9 mouse cellular contexts compared by ENCODE assay signal in the genomic region with DNA sequence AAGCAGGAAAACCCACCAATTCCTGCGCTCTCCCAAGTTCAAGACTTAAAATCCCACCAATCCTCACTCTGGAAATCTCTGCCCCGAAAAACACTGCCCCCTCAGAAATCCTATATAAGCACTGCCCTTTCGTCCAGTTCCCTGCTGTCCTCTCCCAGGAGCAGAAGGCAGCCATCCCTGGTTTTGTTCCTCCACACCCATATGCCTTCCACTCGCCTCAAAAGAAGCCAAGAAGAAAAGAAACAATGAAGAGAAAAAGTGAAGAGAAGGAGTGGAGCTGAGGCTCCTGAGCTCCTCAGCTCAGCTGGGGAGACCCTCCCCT. TPM values are rescaled to one million over a fixed set of nuclear protein-coding genes. Genes with fewer than 3 reads are reported as not detected.
DNase-seq lines count a peak whose midpoint lies in the region; ATAC-seq and TF ChIP-seq lines count a peak whose summit lies in the region.
"Had no signal": no experiment of that assay in that cellular context is flagged by ENCODE, and none has a peak within 500 bp of the region (broad histone marks: within the 10 kb centered on the region; RNA-seq: fewer than 3 reads in every experiment).

No protein-coding gene starts in this region.

- no peak overlapping the region for H3K27ac ChIP-seq in lung, embryonic 14.5 days (ENCODE audit: low read depth)
- H3K27ac ChIP-seq in embryonic facial prominence, embryonic 14.5 days (replicated peaks; ENCODE audit: low read depth, low read length), result no peak overlapping the region
- H3K27ac ChIP-seq in intestine, embryonic 16.5 days (ENCODE audit: low read length), result no peak overlapping the region
- peak overlapping the region; percentile 99 for H3K27ac ChIP-seq in neural tube, embryonic 14.5 days (ENCODE audit: low read depth, low read length)

- H3K4me1 ChIP-seq in lung, embryonic 14.5 days (ENCODE audit: insufficient read depth), result no peaks in the 10 kb centered on the region
- H3K4me1 ChIP-seq in embryonic facial prominence, embryonic 14.5 days (ENCODE audit: control insufficient read depth, insufficient read depth, low read length), result no peaks in the 10 kb centered on the region
- H3K4me1 ChIP-seq in intestine, embryonic 16.5 days (ENCODE audit: control insufficient read depth, insufficient read depth, low read length), result no peaks in the 10 kb centered on the region
- no peaks in the 10 kb centered on the region for H3K4me1 ChIP-seq in neural tube, embryonic 14.5 days (ENCODE audit: control insufficient read depth, insufficient read depth, low read length)

- H3K9me3 ChIP-seq in lung, embryonic 14.5 days (ENCODE audit: low read depth, low read length), result no peaks in the 10 kb centered on the region
- no peaks in the 10 kb centered on the region for H3K9me3 ChIP-seq in embryonic facial prominence, embryonic 14.5 days (ENCODE audit: control insufficient read depth, low read length)
- H3K9me3 ChIP-seq in intestine, embryonic 16.5 days (ENCODE audit: control insufficient read depth, low read length), result no peaks in the 10 kb centered on the region
- H3K9me3 ChIP-seq in neural tube, embryonic 14.5 days (ENCODE audit: control insufficient read depth, low read length), result no peaks in the 10 kb centered on the region

- H3K4me2 ChIP-seq in lung, embryonic 14.5 days, result peak overlapping the region; percentile 76
- H3K4me2 ChIP-seq in embryonic facial prominence, embryonic 14.5 days (ENCODE audit: low read depth, low read length), result peak overlapping the region; percentile 69; the same call in 1 of the 2 replicates
- H3K4me2 ChIP-seq in intestine, embryonic 16.5 days (ENCODE audit: low read depth, low read length), result peak overlapping the region; percentile 84
- H3K4me2 ChIP-seq in neural tube, embryonic 14.5 days (ENCODE audit: low read depth, low read length), result peak overlapping the region; percentile 56; the same call in 1 of the 2 replicates

- 55% methylated on average over 4 of the region's 4 CpGs for WGBS in lung, embryonic 14.5 days
- 48% methylated on average over 4 of the region's 4 CpGs for WGBS in embryonic facial prominence, embryonic 14.5 days
- 57% methylated on average over 4 of the region's 4 CpGs for WGBS in intestine, embryonic 16.5 days
- WGBS in neural tube, embryonic 14.5 days, result 43% methylated on average over 4 of the region's 4 CpGs

- no peaks in the 10 kb centered on the region for H3K36me3 ChIP-seq in lung, embryonic 14.5 days (ENCODE audit: insufficient read depth)
- no peaks in the 10 kb centered on the region for H3K36me3 ChIP-seq in embryonic facial prominence, embryonic 14.5 days (ENCODE audit: control insufficient read depth, insufficient read depth, low read length)
- no peaks in the 10 kb centered on the region for H3K36me3 ChIP-seq in intestine, embryonic 16.5 days (ENCODE audit: control insufficient read depth, insufficient read depth, low read length)
- no peaks in the 10 kb centered on the region for H3K36me3 ChIP-seq in neural tube, embryonic 14.5 days (ENCODE audit: control insufficient read depth, insufficient read depth, low read length)

- no peak for TF ChIP-seq CTCF in lung, embryonic 14.5 days (IDR thresholded peaks at IDR 0.05; ENCODE audit: low read depth)

- H3K4me3 ChIP-seq in lung, embryonic 14.5 days (ENCODE audit: low read depth, low read length), result peak overlapping the region; percentile 50; the same call in 1 of the 2 replicates
- H3K4me3 ChIP-seq in embryonic facial prominence, embryonic 14.5 days (ENCODE audit: low read depth, low read length), result peak overlapping the region; percentile 60
- H3K4me3 ChIP-seq in intestine, embryonic 16.5 days (ENCODE audit: low read length), result no peak overlapping the region
- H3K4me3 ChIP-seq in neural tube, embryonic 14.5 days (ENCODE audit: low read depth, low read length), result peak overlapping the region; percentile 60

- H3K27me3 ChIP-seq in lung, embryonic 14.5 days (ENCODE audit: insufficient read depth, low read length), result no peaks in the 10 kb centered on the region
- H3K27me3 ChIP-seq in embryonic facial prominence, embryonic 14.5 days (replicated peaks; ENCODE audit: control insufficient read depth, insufficient read depth, low read length), result no peaks in the 10 kb centered on the region
- H3K27me3 ChIP-seq in intestine, embryonic 16.5 days (replicated peaks; ENCODE audit: control insufficient read depth, insufficient read depth, low read length), result no peaks in the 10 kb centered on the region
- no peaks in the 10 kb centered on the region for H3K27me3 ChIP-seq in neural tube, embryonic 14.5 days (ENCODE audit: control insufficient read depth, insufficient read depth, low read length)

- intact Hi-C loops in gastrocnemius, postnatal 14 days (cut with DNase I; ENCODE audit: low total_unique reads), result no loop called here
- intact Hi-C loops in left cerebral cortex, postnatal 36 days (cut with DNase I), result no loop called here

- no peak for ATAC-seq in lung, embryonic 14.5 days (ENCODE audit: insufficient read depth)
- no peak for ATAC-seq in embryonic facial prominence, embryonic 14.5 days (ENCODE audit: low read depth)
- no peak for ATAC-seq in intestine, embryonic 16.5 days
- no peak for ATAC-seq in neural tube, embryonic 14.5 days (ENCODE audit: low read depth)

- no peak for DNase-seq in lung, embryonic 14.5 days
- no peak for DNase-seq in lung, postnatal 4 days
- no peak for DNase-seq in embryonic facial prominence, embryonic 14.5 days (ENCODE audit: low spot score)
- no peak for DNase-seq in gastrocnemius, postnatal 14 days
- no peak for DNase-seq in left cerebral cortex, postnatal 36 days (ENCODE audit: low spot score in 2 of 2)
- DNase-seq in embryo, embryonic 11 days, result no peak

- peak overlapping the region; percentile 57; the same call in 1 of the 2 replicates for H3K9ac ChIP-seq in lung, embryonic 14.5 days
- no peak overlapping the region for H3K9ac ChIP-seq in embryonic facial prominence, embryonic 14.5 days (ENCODE audit: low read depth, low read length)
- H3K9ac ChIP-seq in intestine, embryonic 16.5 days (ENCODE audit: low read depth, low read length), result no peak overlapping the region
- peak overlapping the region; percentile 82; the same call in 1 of the 2 replicates for H3K9ac ChIP-seq in neural tube, embryonic 14.5 days (replicated peaks; ENCODE audit: low read depth, low read length)

RNA-seq across cellular contexts. Expression of gene BC051142, which starts 0.7 kb away (rescaled TPM):
- 0.54 TPM in 1 of 2 replicates, not detected in the other for polyA plus RNA-seq in lung, embryonic 14.5 days (2014; fragmentation: Nextera tagmentation; extraction: Ambion mirVana)
- 0.38 and 0.71 TPM in 2 replicates for polyA plus RNA-seq in embryonic facial prominence, embryonic 14.5 days (2014; fragmentation: Nextera tagmentation; extraction: Ambion mirVana)
- polyA plus RNA-seq in intestine, embryonic 16.5 days (2015; fragmentation: Nextera tagmentation; extraction: Ambion mirVana), result 0.81 and 1.2 TPM in 2 replicates
- 4.2 and 6.0 TPM in 2 replicates for polyA plus RNA-seq in neural tube, embryonic 14.5 days (2014; fragmentation: Nextera tagmentation; extraction: Ambion mirVana)
- total RNA-seq in gastrocnemius, postnatal 14 days (2021), result under 1 TPM in 1 of 2 experiments, not detected in 1; 0.21 TPM
- total RNA-seq in left cerebral cortex, postnatal 36 days (2021), result 1 to 10 TPM; 4.1 TPM

RNA-seq across cellular contexts. Expression of gene Btnl1, which starts 22.4 kb away (rescaled TPM):
- not detected in 2 replicates for polyA plus RNA-seq in lung, embryonic 14.5 days (2014; fragmentation: Nextera tagmentation; extraction: Ambion mirVana)
- polyA plus RNA-seq in embryonic facial prominence, embryonic 14.5 days (2014; fragmentation: Nextera tagmentation; extraction: Ambion mirVana), result not detected in 2 replicates
- 30.2 and 43.2 TPM in 2 replicates for polyA plus RNA-seq in intestine, embryonic 16.5 days (2015; fragmentation: Nextera tagmentation; extraction: Ambion mirVana)
- not detected in 2 replicates for polyA plus RNA-seq in neural tube, embryonic 14.5 days (2014; fragmentation: Nextera tagmentation; extraction: Ambion mirVana)
- total RNA-seq in gastrocnemius, postnatal 14 days (2021), result not detected
- total RNA-seq in left cerebral cortex, postnatal 36 days (2021), result not detected
- total RNA-seq: left cerebral cortex, postnatal 14 days had no signal

RNA-seq across cellular contexts. Expression of gene Btnl2, which starts 44.7 kb away (rescaled TPM):
- polyA plus RNA-seq in lung, embryonic 14.5 days (2014; fragmentation: Nextera tagmentation; extraction: Ambion mirVana), result 0.07 and 0.20 TPM in 2 replicates
- polyA plus RNA-seq in embryonic facial prominence, embryonic 14.5 days (2014; fragmentation: Nextera tagmentation; extraction: Ambion mirVana), result not detected in 2 replicates
- 10.6 and 16.0 TPM in 2 replicates for polyA plus RNA-seq in intestine, embryonic 16.5 days (2015; fragmentation: Nextera tagmentation; extraction: Ambion mirVana)
- polyA plus RNA-seq in neural tube, embryonic 14.5 days (2014; fragmentation: Nextera tagmentation; extraction: Ambion mirVana), result not detected in 2 replicates
- under 1 TPM; 0.39 to 0.42 TPM for total RNA-seq in gastrocnemius, postnatal 14 days (2021)
- under 1 TPM; 0.50 to 0.74 TPM for total RNA-seq in left cerebral cortex, postnatal 36 days (2021)

Comparison
In these comparisons a context has a peak if more than half of its experiments do, and no peak if none do; other contexts are left out.
1. H3K9ac ChIP-seq: peak in lung, embryonic 14.5 days (single experiment) and neural tube, embryonic 14.5 days (single experiment); none in embryonic facial prominence, embryonic 14.5 days (single experiment) and intestine, embryonic 16.5 days (single experiment).
2. RNA of gene Btnl1, which starts 22.4 kb away (polyA plus RNA-seq): 30.2 to 43.2 TPM in intestine, embryonic 16.5 days; not detected in embryonic facial prominence, embryonic 14.5 days, not detected in lung, embryonic 14.5 days and not detected in neural tube, embryonic 14.5 days; every median in the first group is over 10 times any median in the second.
3. Peak in every context shown above with its lines, with median percentiles within 50 percentile points of each other: H3K4me2 ChIP-seq.